Mouse (Mus musculus): Measurements from ENCODE around the gene Nectin1.

GRCm38 (mm10) chr9:43708715-43709114 is 35.1 kb upstream of the Nectin1 start:
- TF ChIP-seq CTCF (IDR thresholded peaks at IDR 0.05; ENCODE audit: insufficient read depth, low read depth, low read length) (no peak), POLR2A (IDR thresholded peaks at IDR 0.05; ENCODE audit: insufficient read depth, low read depth, low read length) (no peak)

All from olfactory bulb, adult 2 months (tissue).